Mouse (Mus musculus): ENCODE measurements around the gene Mettl21e. TPM values are rescaled to one million over a fixed set of nuclear protein-coding genes. Genes with fewer than 3 reads are reported as not detected.

Mettl21e gene
- polyA plus RNA-seq, 2 experiments from 2014 or later: not detected

Other genes starting within 250 kb of the Mettl21e start
- 1 to 10 TPM in 1 of 2 experiments, under 1 TPM in 1; 0.78 to 2.0 TPM for gene Mettl21c, start 198.9 kb downstream of the Mettl21e start, polyA plus RNA-seq (2017; shearing (Covaris generic))
- under 1 TPM; 0.10 to 0.16 TPM for gene Gm8251, start 157.0 kb downstream of the Mettl21e start, polyA plus RNA-seq (2017; shearing (Covaris generic))
- gene Tex30, start 116.5 kb downstream of the Mettl21e start, polyA plus RNA-seq (2017; shearing (Covaris generic)): 10 to 100 TPM; 33.2 to 44.8 TPM
- gene Kdelc1, start 100.2 kb downstream of the Mettl21e start, polyA plus RNA-seq (2017; shearing (Covaris generic)): 10 to 100 TPM; 17.1 to 18.0 TPM
- gene Bivm, start 100.0 kb downstream of the Mettl21e start, polyA plus RNA-seq (2017; shearing (Covaris generic)): 10 to 100 TPM; 10.0 to 10.8 TPM
- 10 to 100 TPM; 15.0 to 18.4 TPM for gene Ercc5, start 71.2 kb downstream of the Mettl21e start, polyA plus RNA-seq (2017; shearing (Covaris generic))